Mouse (Mus musculus) kidney, postnatal 14 days (tissue): ENCODE data around the gene Vmn1r191.
"Not testable (repeated sequence)": the region's sequence is repeated elsewhere in the genome, so short reads cannot be mapped to it uniquely, and the experiment has no call there.

Source experiments
- DNase-seq: peaks from one replicate; pipeline ENCODE4 v3.0.0; 2022; ENCODE audit warnings: mixed read lengths

Vmn1r191 gene

DNA sequence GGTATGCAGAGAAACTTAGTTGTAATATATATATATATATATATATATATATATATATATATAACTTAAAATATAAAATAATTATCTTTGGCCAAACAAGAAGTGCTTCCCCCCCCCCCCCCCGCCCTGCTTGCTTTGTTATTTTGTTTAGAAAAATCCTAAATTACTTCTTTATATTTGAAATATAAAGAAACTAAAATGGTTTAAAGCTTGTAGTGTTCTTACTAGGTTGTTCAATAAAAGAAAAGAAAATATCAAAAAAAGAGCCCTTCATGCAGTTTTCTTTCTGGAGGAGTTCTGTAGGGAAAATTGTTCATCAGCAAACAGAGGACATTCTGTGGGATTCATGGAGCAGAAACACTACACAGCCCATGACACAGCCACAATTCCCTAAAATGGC, at the start of gene Vmn1r191:
Gene Vmn1r191 (minus strand): TSS at position 101 of the 400 bp plus-strand sequence.
- no peak for DNase-seq

GRCm38 (mm10) chr13:22223060-22223459, 39.3 kb upstream of the Vmn1r191 start, which contains the start of gene Vmn1r193:
Gene Vmn1r193 (minus strand): TSS chr13:22223160.
- DNase-seq, result not testable (repeated sequence)

DNA sequence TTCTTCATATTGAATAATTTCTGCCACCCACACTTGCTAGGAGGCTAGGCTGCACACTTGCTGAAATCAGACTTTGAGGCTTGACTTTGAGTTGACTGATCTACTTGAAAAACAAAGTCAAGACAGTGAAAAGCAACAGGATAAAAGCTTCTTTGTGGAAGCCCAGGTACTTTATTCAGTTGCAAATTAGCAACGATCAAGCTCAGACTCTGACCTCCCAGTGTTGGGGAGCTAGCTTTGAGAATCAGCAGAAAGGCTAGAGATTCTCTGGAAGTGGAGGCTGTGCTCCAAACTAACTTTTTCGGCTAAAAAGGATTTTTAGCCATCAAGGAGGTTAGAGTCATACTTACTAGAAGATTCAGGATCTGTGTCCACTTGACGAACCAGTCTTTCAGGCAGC, 9.0 kb upstream of the Vmn1r191 start:
- not testable (repeated sequence) for DNase-seq

GRCm38 (mm10) chr13:22191041-22191440, 7.3 kb upstream of the Vmn1r191 start, which contains the start of gene Vmn1r192:
Gene Vmn1r192 (minus strand): TSS chr13:22191141.
- no peak for DNase-seq

GRCm38 (mm10) chr13:22190385-22190784, 6.6 kb upstream of the Vmn1r191 start:
- DNase-seq, result no peak

DNA sequence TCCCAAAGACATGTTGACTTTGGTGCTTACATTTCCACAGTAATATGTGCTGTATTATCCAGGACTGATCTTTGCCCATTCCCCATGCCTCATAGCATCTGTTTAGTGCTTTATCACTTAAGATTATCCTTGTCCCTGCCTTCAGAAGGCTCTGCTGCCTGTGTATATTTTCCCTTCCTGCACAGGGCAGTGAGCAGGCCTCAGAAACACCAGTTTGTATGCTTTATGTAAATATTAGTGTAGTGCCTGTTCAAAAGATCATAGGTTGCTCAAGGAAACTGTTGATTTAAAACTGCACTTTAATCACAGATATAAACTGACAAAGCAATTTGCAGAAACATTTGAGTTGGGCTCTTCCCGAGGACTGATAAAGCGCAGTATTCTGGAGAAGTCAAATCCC, 5.5 kb upstream of the Vmn1r191 start:
- DNase-seq, result no peak

DNA sequence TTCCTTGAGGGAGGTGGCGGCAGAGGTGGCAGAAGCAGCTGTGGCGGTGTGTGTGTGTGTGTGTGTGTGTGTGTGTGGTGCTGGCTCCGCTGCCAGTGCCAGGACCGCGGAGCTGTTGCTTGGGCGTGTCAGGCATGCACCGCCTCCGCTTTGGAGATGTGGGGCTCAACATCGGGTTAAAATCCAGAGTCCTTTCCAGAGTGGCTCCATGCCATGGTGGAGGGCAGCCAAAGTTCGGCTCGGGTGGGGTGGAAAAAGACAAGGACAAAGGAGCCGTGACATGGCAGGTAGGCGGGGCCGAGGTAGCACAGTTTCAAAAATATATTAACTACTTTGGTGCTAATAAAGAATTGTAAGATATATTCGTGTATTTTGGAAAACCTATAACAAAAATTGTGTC, 15.4 kb downstream of the Vmn1r191 start:
- no peak for DNase-seq

DNA sequence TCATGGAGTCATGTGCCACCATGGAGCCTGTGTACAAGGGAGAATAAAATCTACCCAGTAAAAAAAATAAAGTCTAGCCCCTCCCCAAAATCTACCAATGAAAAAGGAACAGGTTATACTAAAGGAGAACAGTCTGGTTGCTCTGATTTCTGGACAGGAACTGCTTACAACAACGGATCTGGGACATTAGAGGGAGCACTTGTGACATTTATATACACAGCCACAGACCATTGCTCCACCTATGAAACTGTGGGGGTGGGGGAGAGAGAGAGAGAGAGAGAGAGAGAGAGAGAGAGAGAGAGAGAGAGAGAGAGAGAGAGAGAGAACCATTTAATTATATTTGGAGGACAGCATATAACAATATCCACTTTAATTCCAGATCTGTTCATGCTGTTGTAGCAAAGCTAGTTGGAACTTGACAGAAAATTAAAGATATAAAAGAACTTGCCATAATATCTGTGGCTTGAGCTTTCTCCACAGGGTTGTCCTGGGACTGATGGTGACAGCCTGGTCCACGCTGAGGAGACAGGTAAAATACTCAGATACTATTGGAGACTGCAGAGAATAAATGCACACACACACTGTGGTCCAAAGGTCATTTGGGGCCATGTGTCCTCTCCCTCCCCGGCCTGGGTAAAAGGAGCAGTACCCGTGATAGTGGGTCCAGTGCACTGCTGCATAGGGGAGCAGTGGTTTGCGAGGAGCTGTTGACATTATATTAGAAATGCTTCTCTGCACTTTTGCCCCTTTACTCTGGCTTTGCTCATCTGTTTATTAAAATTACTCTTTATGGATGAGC, 47.1 kb downstream of the Vmn1r191 start:
- not testable (repeated sequence) for DNase-seq
